Mouse (Mus musculus) thymus, adult 2 months (tissue): ENCODE results near the gene Celf1.

ENCODE experiments used
- CTCF ChIP-seq: fragments of 200-500 bp; IDR thresholded peaks from 2 replicates; pipeline ENCODE4 v1.5.1; 2012; ENCODE audit warnings: mild to moderate bottlenecking, control low read depth, low read length, moderate library complexity, borderline replicate concordance; ENCODE audit not compliant: control insufficient read depth, poor library complexity, insufficient read depth; ENCODE audit errors: extremely low read depth
- POLR2A ChIP-seq: fragments of 200-500 bp; IDR thresholded peaks from 2 replicates; pipeline ENCODE4 v1.6.1; 2012; ENCODE audit warnings: mild to moderate bottlenecking, low read length, control low read depth, moderate library complexity; ENCODE audit not compliant: control insufficient read depth, poor library complexity, insufficient read depth; ENCODE audit errors: extremely low read depth

DNA sequence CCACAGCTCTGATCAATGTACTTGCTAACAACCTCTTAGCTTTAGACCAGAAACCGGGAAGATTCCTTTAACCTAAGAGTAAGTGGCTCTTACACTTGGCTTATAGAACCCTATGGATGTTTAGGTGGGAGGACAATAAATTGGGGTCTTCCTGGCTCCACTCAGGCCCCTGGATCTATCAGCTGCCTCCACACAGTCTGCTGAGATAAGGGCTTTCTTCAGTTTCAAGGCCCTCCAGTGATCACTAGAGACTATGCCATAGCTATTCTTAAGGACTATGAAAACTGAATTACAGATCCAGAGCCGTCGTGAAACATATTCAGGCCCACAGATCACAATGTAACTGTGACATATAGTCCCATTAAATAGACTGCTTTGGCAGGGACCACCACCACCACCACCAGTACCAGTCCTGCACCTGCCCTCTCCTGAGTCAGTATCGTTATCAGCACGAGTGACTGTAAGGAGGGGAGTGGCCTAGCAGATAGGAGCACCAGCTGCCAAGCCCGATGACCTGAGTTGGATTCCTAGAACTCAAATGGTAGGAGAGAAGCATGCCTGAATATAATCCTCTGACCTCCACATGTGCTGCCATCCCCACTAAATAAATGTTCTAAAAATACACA, 46.4 kb upstream of the Celf1 start:
- no peak for TF ChIP-seq CTCF
- TF ChIP-seq POLR2A: no peak
